Mouse (Mus musculus): ENCODE results near the gene Fbxl16.

The Fbxl16 gene

GRCm38 (mm10) chr17:25829558-25830017 is 20.7 kb downstream of the Fbxl16 start:
- DNase-seq = no peak

GRCm38 (mm10) chr17:25830200-25830753 is 21.4 kb downstream of the Fbxl16 start:
- no peak for DNase-seq

- DNase-seq = no peak
These were observed 22.0 kb downstream of the Fbxl16 start for GRCm38 (mm10) chr17:25830806-25831431.

GRCm38 (mm10) chr17:25831451-25832281 is 22.8 kb downstream of the Fbxl16 start:
- DNase-seq = no peak

- DNase-seq = peak; percentile 99
These were observed 23.8 kb downstream of the Fbxl16 start for GRCm38 (mm10) chr17:25832436-25833290.

GRCm38 (mm10) chr17:25833291-25833663 is 24.4 kb downstream of the Fbxl16 start, which contains the start of gene Stub1:
Gene Stub1, minus strand, starts transcription at chr17:25833404.
- DNase-seq = no peak

GRCm38 (mm10) chr17:25833961-25834594 is 25.2 kb downstream of the Fbxl16 start:
- DNase-seq = no peak

GRCm38 (mm10) chr17:25834595-25835222 is 25.8 kb downstream of the Fbxl16 start:
- no peak for DNase-seq

GRCm38 (mm10) chr17:25835301-25835700 is 26.4 kb downstream of the Fbxl16 start:
- DNase-seq = no peak

GRCm38 (mm10) chr17:25835816-25836215 is 26.9 kb downstream of the Fbxl16 start:
- no peak for DNase-seq

GRCm38 (mm10) chr17:25836397-25837075 is 27.7 kb downstream of the Fbxl16 start:
- DNase-seq = no peak

GRCm38 (mm10) chr17:25837076-25837410 is 28.2 kb downstream of the Fbxl16 start, which contains the start of gene Rhbdl1:
Gene Rhbdl1, minus strand, starts transcription at chr17:25837295.
- peak; percentile 75 for DNase-seq

- DNase-seq = no peak
These were observed 28.6 kb downstream of the Fbxl16 start for GRCm38 (mm10) chr17:25837533-25837932.

- DNase-seq = no peak
These were observed 30.0 kb downstream of the Fbxl16 start for GRCm38 (mm10) chr17:25838904-25839303.

GRCm38 (mm10) chr17:25839455-25840235 is 30.8 kb downstream of the Fbxl16 start:
- no peak for DNase-seq

- DNase-seq = no peak
These were observed 31.6 kb downstream of the Fbxl16 start for GRCm38 (mm10) chr17:25840519-25840918.

GRCm38 (mm10) chr17:25841117-25841880 is 32.4 kb downstream of the Fbxl16 start, which contains the start of gene Gm20683:
Gene Gm20683, minus strand, starts transcription at chr17:25841763.
- no peak for DNase-seq

GRCm38 (mm10) chr17:25842509-25842908 is 33.6 kb downstream of the Fbxl16 start:
- no peak for DNase-seq

GRCm38 (mm10) chr17:25843122-25843521 is 34.2 kb downstream of the Fbxl16 start:
- no peak for DNase-seq

Data from thymus, postnatal 4 days (tissue).